Mouse (Mus musculus): ENCODE results near the gene Tenm4.

DNA sequence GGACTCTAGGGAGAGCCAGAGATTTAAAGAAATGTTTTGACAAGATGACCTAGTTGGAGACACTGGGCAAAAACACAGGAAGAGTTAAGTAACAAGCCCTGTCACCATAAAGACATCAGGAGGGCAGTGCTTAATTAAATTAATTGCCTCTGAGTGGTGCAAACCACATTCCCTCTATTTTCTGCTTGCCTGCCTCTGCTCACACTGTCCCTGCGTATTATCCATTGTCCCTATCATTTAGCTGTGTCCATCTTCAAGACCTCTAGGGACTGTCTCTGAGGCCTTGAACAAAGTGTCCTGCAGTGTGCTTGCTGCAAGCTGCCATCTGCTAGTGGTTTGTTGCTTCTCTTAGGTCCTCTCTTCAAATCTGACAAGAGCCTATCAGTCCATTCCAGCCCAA is 508.7 kb downstream of the Tenm4 start:
- TF ChIP-seq POLR2A (IDR thresholded peaks at IDR 0.05; ENCODE audit: low read depth, low read length) (no peak), CTCF (IDR thresholded peaks at IDR 0.05; ENCODE audit: extremely low read depth, insufficient read length, insufficient replicate concordance, low read depth, low read length) (no peak)
